In the genomic region with DNA sequence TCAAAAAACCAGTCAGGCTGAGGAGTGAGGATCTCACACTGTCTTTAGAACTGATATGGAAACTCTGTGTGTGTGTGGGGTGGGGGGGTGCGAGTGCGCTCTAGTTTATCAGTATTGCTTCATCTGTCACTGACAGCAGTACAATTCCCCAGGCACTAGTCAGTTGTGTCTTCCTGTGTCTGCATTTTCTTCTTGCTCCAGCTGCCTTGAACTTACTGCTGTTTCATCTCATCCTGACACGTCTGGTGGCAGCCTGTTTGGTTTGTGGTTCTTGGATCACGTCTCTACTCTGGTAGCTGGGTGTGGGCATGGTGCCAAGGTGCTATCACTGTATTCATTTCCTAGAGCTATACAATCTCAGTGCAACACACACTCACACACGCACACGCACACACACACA, we compare ENCODE assay signal across 8 mouse cellular contexts.
DNase-seq lines count a peak whose midpoint lies in the region; ATAC-seq lines count a peak whose summit lies in the region.
"Had no signal": no experiment of that assay in that cellular context is flagged by ENCODE, and none has a peak within 500 bp of the region (broad histone marks: within the 10 kb centered on the region; RNA-seq: fewer than 3 reads in every experiment).

No protein-coding gene starts in this region.

- H3K27ac ChIP-seq in heart, embryonic 13.5 days (replicated peaks), result 0 out of 2 replicates have a peak overlapping the region, but pooled peaks have one; percentile 38

- H3K27me3 ChIP-seq in heart, embryonic 13.5 days (replicated peaks), result no peaks in the 10 kb centered on the region
- H3K27me3 ChIP-seq: megakaryocyte, embryonic 14.5 days had no signal

- H3K4me2 ChIP-seq in heart, embryonic 13.5 days, result no peak overlapping the region; the same call in 1 of the 2 replicates

- no peaks in the 10 kb centered on the region for H3K36me3 ChIP-seq in heart, embryonic 13.5 days

- H3K9me3 ChIP-seq in heart, embryonic 13.5 days, result no peaks in the 10 kb centered on the region

- H3K4me3 ChIP-seq in heart, embryonic 13.5 days, result no peak overlapping the region
- H3K4me3 ChIP-seq: megakaryocyte, embryonic 14.5 days had no signal

- H3K9ac ChIP-seq in heart, embryonic 13.5 days, result no peak overlapping the region

- peaks cover 46% of the 10 kb centered on the region for H3K4me1 ChIP-seq in heart, embryonic 13.5 days
- H3K4me1 ChIP-seq: megakaryocyte, embryonic 14.5 days had no signal

- intact Hi-C loops in gastrocnemius, postnatal 36 days (cut with DNase I), result no loop called here

- 0 out of 2 replicates have a peak, but pooled peaks have one; percentile 27 for ATAC-seq in cerebellum, adult (ENCODE audit: insufficient number of reproducible peaks, low FRiP score, low TSS enrichment)
- peak; percentile 25; the same call in 1 of the 2 replicates for ATAC-seq in heart, embryonic 13.5 days (ENCODE audit: extremely low read depth, insufficient number of reproducible peaks, low FRiP score, low TSS enrichment)
- ATAC-seq in erythroid progenitor cell, adult 5-6 weeks (replicated peaks; ENCODE audit: low FRiP score, poor library complexity, severe bottlenecking), result no peak

- 18% methylated on average over 6 of the region's 6 CpGs for WGBS in heart, embryonic 13.5 days

- peak; percentile 37 for DNase-seq in ovary, adult 18-20 months (ENCODE audit: low spot score)
- DNase-seq in ovary, postnatal 14 days (ENCODE audit: low spot score), result no peak
- peak; percentile 55 to 71 for DNase-seq in kidney, postnatal 36 days
- no peak for DNase-seq in gastrocnemius, postnatal 36 days

Comparison
In these comparisons a context has a peak if more than half of its experiments do, and no peak if none do; other contexts are left out.
1. DNase-seq: peak in ovary, adult 18-20 months (single experiment) and kidney, postnatal 36 days (2 of 2); none in ovary, postnatal 14 days (single experiment) and gastrocnemius, postnatal 36 days (0 of 2).